Mouse (Mus musculus): ENCODE data around the gene Il2rb.

GRCm38 (mm10) chr15:78449131-78449530 lies 45.9 kb downstream of the Il2rb start:
- no peak for TF ChIP-seq CTCF (IDR thresholded peaks at IDR 0.05; ENCODE audit: low read depth)
- no peak for TF ChIP-seq EP300 (optimal IDR thresholded peaks at IDR 0.05)

Measured in stomach, postnatal 0 days (tissue).